Mouse (Mus musculus): ENCODE results near the gene Dpf1. TPM values are rescaled to one million over a fixed set of nuclear protein-coding genes. Genes with fewer than 3 reads are reported as not detected.

Gene Dpf1
- total RNA-seq, 1 experiment from 2014 or later: not detected

- no peak for ATAC-seq (ENCODE audit: extremely low read depth, insufficient number of reproducible peaks, low FRiP score, poor library complexity, severe bottlenecking)
Measured at GRCm38 (mm10) chr7:29284523-29284922, 19.2 kb upstream of the Dpf1 start.

- ATAC-seq (ENCODE audit: extremely low read depth, insufficient number of reproducible peaks, low FRiP score, poor library complexity, severe bottlenecking): no peak
Measured at GRCm38 (mm10) chr7:29287481-29287880, 16.3 kb upstream of the Dpf1 start.

- ATAC-seq (ENCODE audit: extremely low read depth, insufficient number of reproducible peaks, low FRiP score, poor library complexity, severe bottlenecking): no peak
Measured at GRCm38 (mm10) chr7:29288079-29288478, 15.7 kb upstream of the Dpf1 start.

- ATAC-seq (ENCODE audit: extremely low read depth, insufficient number of reproducible peaks, low FRiP score, poor library complexity, severe bottlenecking): peak; percentile 44; the same call in 1 of the 2 replicates
Measured at GRCm38 (mm10) chr7:29288942-29289638, 14.7 kb upstream of the Dpf1 start, which contains the start of gene Ppp1r14a. TSS of gene Ppp1r14a (plus strand) at chr7:29289308.

GRCm38 (mm10) chr7:29289856-29290255, 13.9 kb upstream of the Dpf1 start:
- ATAC-seq (ENCODE audit: extremely low read depth, insufficient number of reproducible peaks, low FRiP score, poor library complexity, severe bottlenecking): no peak

GRCm38 (mm10) chr7:29290691-29291485, 12.9 kb upstream of the Dpf1 start:
- ATAC-seq (ENCODE audit: extremely low read depth, insufficient number of reproducible peaks, low FRiP score, poor library complexity, severe bottlenecking): no peak

GRCm38 (mm10) chr7:29291616-29292457, 11.9 kb upstream of the Dpf1 start:
- no peak for ATAC-seq (ENCODE audit: extremely low read depth, insufficient number of reproducible peaks, low FRiP score, poor library complexity, severe bottlenecking)

GRCm38 (mm10) chr7:29292458-29293098, 11.2 kb upstream of the Dpf1 start:
- ATAC-seq (ENCODE audit: extremely low read depth, insufficient number of reproducible peaks, low FRiP score, poor library complexity, severe bottlenecking): no peak

GRCm38 (mm10) chr7:29293131-29294065, 10.4 kb upstream of the Dpf1 start:
- ATAC-seq (ENCODE audit: extremely low read depth, insufficient number of reproducible peaks, low FRiP score, poor library complexity, severe bottlenecking): no peak

- ATAC-seq (ENCODE audit: extremely low read depth, insufficient number of reproducible peaks, low FRiP score, poor library complexity, severe bottlenecking): no peak
Measured at GRCm38 (mm10) chr7:29294111-29294761, 9.5 kb upstream of the Dpf1 start.

GRCm38 (mm10) chr7:29295861-29296647, 7.7 kb upstream of the Dpf1 start:
- ATAC-seq (ENCODE audit: extremely low read depth, insufficient number of reproducible peaks, low FRiP score, poor library complexity, severe bottlenecking): no peak

- peak; percentile 71; the same call in 1 of the 2 replicates for ATAC-seq (ENCODE audit: extremely low read depth, insufficient number of reproducible peaks, low FRiP score, poor library complexity, severe bottlenecking)
Measured at GRCm38 (mm10) chr7:29296998-29297397, 6.8 kb upstream of the Dpf1 start.

GRCm38 (mm10) chr7:29301127-29301566, 2.6 kb upstream of the Dpf1 start:
- no peak for ATAC-seq (ENCODE audit: extremely low read depth, insufficient number of reproducible peaks, low FRiP score, poor library complexity, severe bottlenecking)

GRCm38 (mm10) chr7:29302641-29303040, 1.1 kb upstream of the Dpf1 start:
- ATAC-seq (ENCODE audit: extremely low read depth, insufficient number of reproducible peaks, low FRiP score, poor library complexity, severe bottlenecking): no peak

GRCm38 (mm10) chr7:29304463-29305262, 912 bp downstream of the Dpf1 start:
- no peak for ATAC-seq (ENCODE audit: extremely low read depth, insufficient number of reproducible peaks, low FRiP score, poor library complexity, severe bottlenecking)
